Mouse (Mus musculus): ENCODE measurements around the gene Btbd35f17.
"Not testable (repeated sequence)": the region's sequence is repeated elsewhere in the genome, so short reads cannot be mapped to it uniquely, and the experiment has no call there.

Gene Btbd35f17

DNA sequence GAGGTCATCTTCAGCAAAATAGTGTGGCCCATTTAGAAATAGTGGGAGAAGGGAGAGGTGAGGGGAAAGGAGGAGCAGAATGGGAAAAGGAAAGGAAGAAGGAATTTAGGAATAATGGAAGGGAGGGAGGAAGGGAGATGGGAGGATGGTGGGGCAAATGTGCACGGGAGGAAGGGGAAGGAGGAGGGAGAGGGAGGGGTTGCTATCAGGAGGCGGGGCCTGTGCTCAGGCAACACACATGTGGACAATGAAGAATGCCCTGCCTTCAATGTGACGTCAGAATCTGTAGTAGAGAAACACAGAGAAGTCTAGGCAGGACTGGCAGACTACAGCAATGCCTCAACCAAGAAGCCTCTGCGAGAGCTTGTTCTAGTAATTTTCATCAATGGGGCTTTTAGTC is at the start of gene Btbd35f17:
Gene Btbd35f17, plus strand, starts transcription at position 301 of the 400 bp plus-strand sequence.
- not testable (repeated sequence) for DNase-seq (ENCODE audit: extremely low spot score)
